Mouse (Mus musculus): ENCODE measurements around the gene Tmem95. TPM values are rescaled to one million over a fixed set of nuclear protein-coding genes. Genes with fewer than 3 reads are reported as not detected.

Tmem95 gene
- polyA plus RNA-seq, 1 experiment from 2014 or later: not detected

DNA sequence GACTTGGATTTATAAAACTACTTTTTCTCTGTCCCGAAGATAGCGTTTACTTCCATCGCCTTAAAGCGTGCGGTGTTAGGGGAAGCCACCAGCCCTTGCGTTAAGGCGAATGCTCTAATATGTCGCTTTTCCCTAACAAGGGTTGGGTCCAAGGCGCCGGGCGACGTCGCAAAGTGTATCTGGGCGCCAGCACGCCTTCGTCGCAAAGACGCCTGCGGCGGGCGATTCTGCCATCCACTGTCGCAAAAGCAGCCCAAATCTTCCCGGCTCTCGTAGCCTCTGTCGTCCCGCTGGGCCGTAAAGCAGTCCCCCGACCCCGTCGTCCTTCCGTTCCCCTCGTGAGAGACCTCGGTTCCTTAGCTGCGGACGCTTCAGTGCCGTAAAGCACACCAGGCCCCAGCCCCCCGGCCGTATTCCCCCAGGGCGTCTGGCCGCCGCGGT lies 23.6 kb upstream of the Tmem95 start:
- under 1% methylated on average over 42 of the region's 42 CpGs for WGBS
- Histone ChIP-seq H3K4me3 (ENCODE audit: low read depth, low read length) (peak overlapping the region; percentile 98), H3K36me3 (ENCODE audit: control insufficient read depth, insufficient read depth, low read length) (peaks cover 17% of the 10 kb centered on the region), H3K27me3 (ENCODE audit: control insufficient read depth, insufficient read depth, low read length) (no peaks in the 10 kb centered on the region), H3K4me2 (peak overlapping the region; percentile 99), H3K4me1 (ENCODE audit: control insufficient read depth, insufficient read depth, low read length) (peaks cover 22% of the 10 kb centered on the region), H3K9me3 (ENCODE audit: control insufficient read depth, low read length) (no peaks in the 10 kb centered on the region), H3K27ac (ENCODE audit: low read depth, low read length) (peak overlapping the region; percentile 86), H3K9ac (ENCODE audit: low read length) (peak overlapping the region; percentile 95)
- ATAC-seq (ENCODE audit: low FRiP score): peak; percentile 80
- peak; percentile 99 for DNase-seq (ENCODE audit: low spot score, missing footprints)

GRCm38 (mm10) chr11:69900471-69901405 lies 22.9 kb upstream of the Tmem95 start, which contains the start of the genes 2810408A11Rik and Neurl4:
TSS of gene 2810408A11Rik (minus strand) at chr11:69900987.
TSS of gene Neurl4 (plus strand) at chr11:69901072.
- H3K4me1 ChIP-seq (ENCODE audit: control insufficient read depth, insufficient read depth, low read length): peaks cover 22% of the 10 kb centered on the region
- under 1% methylated on average over 38 of the region's 38 CpGs for WGBS
- peak within 1 kb of the TSS; percentile 95 for H3K9ac ChIP-seq (ENCODE audit: low read length)
- no peaks in the 10 kb centered on the region for H3K27me3 ChIP-seq (ENCODE audit: control insufficient read depth, insufficient read depth, low read length)
- ATAC-seq (ENCODE audit: low FRiP score) (peak; percentile 93), DNase-seq (ENCODE audit: low spot score, missing footprints) (peak; percentile 98)
- no peaks in the 10 kb centered on the region for H3K9me3 ChIP-seq (ENCODE audit: control insufficient read depth, low read length)
- peaks cover 10% of the 10 kb centered on the region for H3K36me3 ChIP-seq (ENCODE audit: control insufficient read depth, insufficient read depth, low read length)
- peak within 1 kb of the TSS; percentile 99 for H3K4me2 ChIP-seq
- H3K4me3 ChIP-seq (ENCODE audit: low read depth, low read length): peak within 1 kb of the TSS; percentile 98
- peak within 1 kb of the TSS; percentile 86 for H3K27ac ChIP-seq (ENCODE audit: low read depth, low read length)

DNA sequence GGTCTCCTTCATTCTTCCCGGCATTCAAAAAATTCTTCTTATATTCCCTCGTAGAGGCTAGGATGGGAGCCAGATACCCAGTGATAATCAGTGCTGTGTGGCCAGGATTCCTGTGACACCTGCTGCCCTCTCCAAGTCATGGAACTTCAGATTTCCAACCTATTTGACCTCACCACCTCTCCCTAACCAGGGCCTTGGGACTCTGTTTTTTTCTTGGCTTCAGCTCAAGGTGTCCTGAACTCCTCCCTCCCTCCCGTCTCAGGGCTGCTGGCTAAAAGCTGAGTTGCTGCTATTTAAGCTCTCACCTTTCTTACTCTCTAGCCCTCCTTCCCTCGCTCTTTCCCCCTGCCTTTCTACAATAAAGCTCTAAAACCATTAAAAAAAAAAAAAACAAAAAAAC lies 22.1 kb upstream of the Tmem95 start:
- no peak overlapping the region; the same call in 1 of the 2 replicates for H3K27ac ChIP-seq (ENCODE audit: low read depth, low read length)
- peak overlapping the region; percentile 99 for H3K4me2 ChIP-seq
- 29% methylated on average over 4 of the region's 4 CpGs for WGBS
- peak; percentile 84 for DNase-seq (ENCODE audit: low spot score, missing footprints)
- peaks cover 7% of the 10 kb centered on the region; the same call in 1 of the 2 replicates for H3K36me3 ChIP-seq (ENCODE audit: control insufficient read depth, insufficient read depth, low read length)
- H3K4me3 ChIP-seq (ENCODE audit: low read depth, low read length): peak overlapping the region; percentile 98
- peaks cover 22% of the 10 kb centered on the region for H3K4me1 ChIP-seq (ENCODE audit: control insufficient read depth, insufficient read depth, low read length)
- no peaks in the 10 kb centered on the region for H3K9me3 ChIP-seq (ENCODE audit: control insufficient read depth, low read length)
- H3K9ac ChIP-seq (ENCODE audit: low read length): peak overlapping the region; percentile 95
- ATAC-seq (ENCODE audit: low FRiP score): no peak
- H3K27me3 ChIP-seq (ENCODE audit: control insufficient read depth, insufficient read depth, low read length): no peaks in the 10 kb centered on the region

- Histone ChIP-seq H3K4me3 (ENCODE audit: low read depth, low read length) (no peak within 1 kb of the TSS), H3K36me3 (ENCODE audit: control insufficient read depth, insufficient read depth, low read length) (no peaks in the 10 kb centered on the region), H3K27ac (ENCODE audit: low read depth, low read length) (no peak within 1 kb of the TSS), H3K4me1 (ENCODE audit: control insufficient read depth, insufficient read depth, low read length) (peaks cover 9% of the 10 kb centered on the region), H3K9ac (ENCODE audit: low read length) (no peak within 1 kb of the TSS), H3K4me2 (no peak within 1 kb of the TSS), H3K9me3 (ENCODE audit: control insufficient read depth, low read length) (no peaks in the 10 kb centered on the region), H3K27me3 (ENCODE audit: control insufficient read depth, insufficient read depth, low read length) (no peaks in the 10 kb centered on the region)
- no peak for ATAC-seq (ENCODE audit: low FRiP score)
- 73% methylated on average over 4 of the region's 4 CpGs for WGBS
- DNase-seq (ENCODE audit: low spot score, missing footprints): no peak
These were observed 17.5 kb upstream of the Tmem95 start, which contains the start of gene Acap1 for GRCm38 (mm10) chr11:69895291-69895690. TSS of gene Acap1 (minus strand) at chr11:69895539.

GRCm38 (mm10) chr11:69894671-69895070 lies 16.9 kb upstream of the Tmem95 start:
- Histone ChIP-seq H3K36me3 (ENCODE audit: control insufficient read depth, insufficient read depth, low read length) (no peaks in the 10 kb centered on the region), H3K27ac (ENCODE audit: low read depth, low read length) (no peak overlapping the region)
- no peak for ATAC-seq (ENCODE audit: low FRiP score)

GRCm38 (mm10) chr11:69891482-69891881 lies 13.7 kb upstream of the Tmem95 start:
- H3K4me1 ChIP-seq (ENCODE audit: control insufficient read depth, insufficient read depth, low read length): no peaks in the 10 kb centered on the region
- DNase-seq (ENCODE audit: low spot score, missing footprints) (no peak), ATAC-seq (ENCODE audit: low FRiP score) (no peak)
- H3K4me3 ChIP-seq (ENCODE audit: low read depth, low read length): no peak overlapping the region
- WGBS: 80% methylated on average over 4 of the region's 4 CpGs
- no peaks in the 10 kb centered on the region for H3K27me3 ChIP-seq (ENCODE audit: control insufficient read depth, insufficient read depth, low read length)
- H3K9ac ChIP-seq (ENCODE audit: low read length): no peak overlapping the region
- H3K36me3 ChIP-seq (ENCODE audit: control insufficient read depth, insufficient read depth, low read length): no peaks in the 10 kb centered on the region
- H3K4me2 ChIP-seq: no peak overlapping the region
- no peaks in the 10 kb centered on the region for H3K9me3 ChIP-seq (ENCODE audit: control insufficient read depth, low read length)
- H3K27ac ChIP-seq (ENCODE audit: low read depth, low read length): no peak overlapping the region

More at GRCm38 (mm10) chr11:69894671-69895070, 16.9 kb upstream of the Tmem95 start:
- H3K9ac ChIP-seq (ENCODE audit: low read length): no peak overlapping the region
- no peaks in the 10 kb centered on the region for H3K27me3 ChIP-seq (ENCODE audit: control insufficient read depth, insufficient read depth, low read length)
- WGBS: 92% methylated on average over 5 of the region's 5 CpGs
- no peaks in the 10 kb centered on the region for H3K9me3 ChIP-seq (ENCODE audit: control insufficient read depth, low read length)
- H3K4me1 ChIP-seq (ENCODE audit: control insufficient read depth, insufficient read depth, low read length): peaks cover 5% of the 10 kb centered on the region
- H3K4me2 ChIP-seq: no peak overlapping the region
- no peak for DNase-seq (ENCODE audit: low spot score, missing footprints)
- no peak overlapping the region for H3K4me3 ChIP-seq (ENCODE audit: low read depth, low read length)

- Histone ChIP-seq H3K27ac (ENCODE audit: low read depth, low read length) (no peak overlapping the region; the same call in none of the 2 replicates), H3K9me3 (ENCODE audit: control insufficient read depth, low read length) (no peaks in the 10 kb centered on the region), H3K9ac (ENCODE audit: low read length) (no peak overlapping the region), H3K4me1 (ENCODE audit: control insufficient read depth, insufficient read depth, low read length) (no peaks in the 10 kb centered on the region), H3K4me3 (ENCODE audit: low read depth, low read length) (no peak overlapping the region), H3K36me3 (ENCODE audit: control insufficient read depth, insufficient read depth, low read length) (no peaks in the 10 kb centered on the region), H3K4me2 (no peak overlapping the region), H3K27me3 (ENCODE audit: control insufficient read depth, insufficient read depth, low read length) (no peaks in the 10 kb centered on the region; the same call in 1 of the 2 replicates)
- WGBS: 76% methylated on average over 8 of the region's 8 CpGs
- ATAC-seq (ENCODE audit: low FRiP score) (no peak), DNase-seq (ENCODE audit: low spot score, missing footprints) (no peak)
These were observed 9.3 kb upstream of the Tmem95 start for GRCm38 (mm10) chr11:69886907-69887635.

DNA sequence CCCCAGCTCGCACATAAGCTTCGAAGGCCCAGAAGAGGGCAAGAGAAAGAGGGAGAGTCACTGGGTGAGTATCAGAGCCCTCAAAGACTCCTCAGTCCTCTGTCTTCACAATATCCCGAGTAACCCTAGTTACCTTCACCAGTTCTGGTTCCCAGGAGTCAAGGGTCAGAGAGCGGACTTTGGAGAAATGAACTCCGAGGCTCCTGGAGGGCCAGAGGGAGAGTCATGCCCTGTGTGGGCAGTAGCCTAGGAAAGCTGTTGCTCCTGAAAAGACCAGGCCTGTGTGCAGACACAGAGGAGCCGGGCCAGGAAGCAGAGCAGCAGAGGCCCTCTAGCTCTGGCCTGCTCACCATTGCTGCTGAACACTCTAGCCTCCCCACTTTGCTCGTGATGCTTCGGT lies 6.8 kb upstream of the Tmem95 start:
- H3K9me3 ChIP-seq (ENCODE audit: control insufficient read depth, low read length): no peaks in the 10 kb centered on the region
- WGBS: 90% methylated on average over 8 of the region's 8 CpGs
- H3K4me1 ChIP-seq (ENCODE audit: control insufficient read depth, insufficient read depth, low read length): peaks cover 9% of the 10 kb centered on the region; the same call in 1 of the 2 replicates
- H3K9ac ChIP-seq (ENCODE audit: low read length): no peak overlapping the region
- H3K27ac ChIP-seq (ENCODE audit: low read depth, low read length): no peak overlapping the region
- H3K4me2 ChIP-seq: no peak overlapping the region
- no peak overlapping the region for H3K4me3 ChIP-seq (ENCODE audit: low read depth, low read length)
- H3K27me3 ChIP-seq (ENCODE audit: control insufficient read depth, insufficient read depth, low read length): peaks cover 3% of the 10 kb centered on the region; the same call in 1 of the 2 replicates
- ATAC-seq (ENCODE audit: low FRiP score) (no peak), DNase-seq (ENCODE audit: low spot score, missing footprints) (no peak)
- H3K36me3 ChIP-seq (ENCODE audit: control insufficient read depth, insufficient read depth, low read length): no peaks in the 10 kb centered on the region

Data from midbrain, embryonic 11.5 days (tissue).